Mouse (Mus musculus) hematopoietic stem cell, adult 5-6 weeks (primary cell): Measurements from ENCODE around the gene Ift81. TPM values are rescaled to one million over a fixed set of nuclear protein-coding genes. Genes with fewer than 3 reads are reported as not detected.
A peak's percentile ranks its signal among the peaks of the same experiment; 100 is the strongest.

Experiments used
- ATAC-seq, 2 experiments: fragments of 125-278 bp in 1 of 2; replicated peaks in 1 of 2; 2 replicates each; pipeline ENCODE4 v1.8.0; 2016 to 2017; ENCODE audit warnings: inconsistent platforms in 2 of 2, mild to moderate bottlenecking in 2 of 2, moderate number of reproducible peaks in 2 of 2, low read depth in 1 of 2, moderate TSS enrichment in 1 of 2; ENCODE audit not compliant: low FRiP score in 2 of 2, poor library complexity in 2 of 2, severe bottlenecking in 2 of 2, insufficient read depth in 1 of 2, low TSS enrichment in 1 of 2
- total RNA-seq: library from RNA; stranded (forward); fragments of 172-1452, 232-1000 nt; gene quantifications from 2 replicates; pipeline ENCODE4 v1.2.3, GENCODE M21; 2017

Gene Ift81
- total RNA-seq, 1 experiment from 2014 or later = 36.1 TPM

DNA sequence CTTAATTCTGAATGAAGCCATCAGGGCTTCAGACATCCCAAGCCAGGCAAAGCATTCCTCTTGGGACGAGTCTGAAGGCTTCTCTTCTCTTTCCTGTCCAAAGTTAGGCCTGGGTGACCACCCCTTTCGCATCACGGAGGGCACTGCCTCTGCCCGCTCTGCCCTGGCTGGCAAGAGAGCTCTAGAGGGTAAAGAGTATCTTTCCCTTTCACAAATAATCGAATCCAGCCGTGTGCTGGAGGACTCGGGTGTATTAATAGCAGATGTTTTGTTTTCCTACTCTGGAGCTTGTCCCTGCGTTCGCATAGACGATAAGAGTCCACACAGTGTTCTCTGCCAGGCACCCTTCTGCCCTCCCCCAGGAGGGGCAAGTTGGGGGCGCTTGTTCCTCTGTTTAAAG is 86.6 kb downstream of the Ift81 start:
- ATAC-seq = no peak

DNA sequence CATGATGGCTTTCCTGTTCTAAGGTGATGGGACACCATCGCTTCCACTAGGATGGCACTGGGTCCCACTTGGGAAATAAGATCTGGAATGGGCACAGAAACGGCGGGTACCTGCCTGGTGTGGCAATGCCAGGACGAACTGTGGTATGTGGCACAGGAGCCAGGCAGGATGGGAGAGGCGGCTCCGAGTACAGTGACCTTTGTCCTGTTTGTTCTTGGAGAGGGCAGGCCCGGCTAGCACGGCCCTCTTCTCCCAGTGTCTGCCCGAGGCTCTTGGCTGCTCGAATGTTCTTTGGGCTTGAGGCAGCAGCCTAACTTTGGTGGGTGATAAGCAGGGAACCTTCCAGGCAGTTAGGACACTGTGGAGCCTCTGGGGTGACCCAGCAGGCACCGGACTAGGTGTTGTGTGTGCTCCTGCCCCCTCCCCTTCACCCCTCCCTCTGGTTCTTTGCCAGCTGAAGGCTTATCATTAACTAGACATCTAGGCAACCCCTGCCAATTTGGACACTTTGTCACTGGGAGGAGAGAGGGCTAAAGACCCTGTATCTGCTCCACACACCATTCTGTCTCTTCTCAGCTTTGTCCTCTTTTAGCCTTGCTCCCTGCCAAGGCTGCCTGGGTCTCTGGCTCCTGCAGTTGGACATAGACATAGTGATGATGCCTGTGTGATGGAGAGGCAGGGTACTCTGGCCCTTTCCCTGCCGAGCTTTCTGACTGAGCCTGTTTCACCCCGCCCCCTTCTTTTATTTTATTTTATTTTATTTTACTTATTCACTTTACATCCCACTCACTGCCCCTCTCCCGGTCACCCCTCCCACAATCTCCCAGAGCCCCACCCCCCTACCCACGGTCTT is 87.2 kb downstream of the Ift81 start:
- no peak for ATAC-seq

DNA sequence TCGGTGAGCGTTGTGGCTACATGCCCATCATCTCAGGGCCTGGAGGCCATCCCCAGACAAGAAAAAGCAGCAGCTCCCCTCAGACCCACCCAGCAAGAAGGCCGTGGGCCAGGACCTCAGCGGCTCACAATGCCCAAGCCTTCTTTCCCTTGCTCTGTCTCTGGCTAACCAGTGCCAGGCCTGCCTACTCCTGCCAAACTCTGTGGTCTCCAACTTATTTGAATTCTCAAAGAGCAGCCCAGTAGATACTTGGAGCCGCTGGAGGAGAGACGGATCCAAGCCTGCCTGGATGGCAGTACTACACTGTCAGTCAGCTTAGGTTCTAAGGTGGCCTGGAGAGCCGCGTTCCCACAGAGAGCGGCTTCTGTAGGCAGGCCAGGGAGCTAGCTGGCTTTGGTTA is 87.9 kb downstream of the Ift81 start:
- no peak for ATAC-seq

- ATAC-seq = no peak
Measured at GRCm38 (mm10) chr5:122525238-122525931, 88.9 kb downstream of the Ift81 start.

GRCm38 (mm10) chr5:122524854-122525237 is 89.5 kb downstream of the Ift81 start:
- no peak for ATAC-seq

GRCm38 (mm10) chr5:122524244-122524643 is 90.1 kb downstream of the Ift81 start:
- ATAC-seq = no peak

- no peak for ATAC-seq
Measured at GRCm38 (mm10) chr5:122521130-122521473, 93.2 kb downstream of the Ift81 start.

- ATAC-seq = no peak
Measured at GRCm38 (mm10) chr5:122520254-122521129, 93.8 kb downstream of the Ift81 start.

- ATAC-seq = no peak
Measured at GRCm38 (mm10) chr5:122519043-122519660, 95.2 kb downstream of the Ift81 start.

DNA sequence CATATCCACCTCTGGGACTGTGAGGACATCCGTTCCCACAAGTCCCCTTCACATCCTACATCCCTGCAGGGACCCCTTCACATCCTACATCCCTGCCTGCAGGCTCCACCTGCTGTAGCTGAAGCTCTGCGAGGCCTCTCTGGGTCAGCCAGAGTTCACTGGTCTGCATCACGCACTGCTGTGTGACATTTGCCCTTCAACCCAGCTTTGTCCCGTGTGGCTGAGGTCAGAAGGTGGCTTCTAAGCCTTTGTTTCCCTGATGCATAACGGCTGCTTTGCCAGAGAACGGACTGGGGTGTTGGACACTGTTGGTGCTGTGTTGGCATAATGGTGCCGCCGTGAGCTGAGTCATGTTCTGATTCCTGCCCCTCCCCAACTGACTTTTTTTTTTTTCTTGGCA is 96.1 kb downstream of the Ift81 start:
- no peak for ATAC-seq

- no peak for ATAC-seq
Measured at GRCm38 (mm10) chr5:122516901-122517300, 97.4 kb downstream of the Ift81 start.

DNA sequence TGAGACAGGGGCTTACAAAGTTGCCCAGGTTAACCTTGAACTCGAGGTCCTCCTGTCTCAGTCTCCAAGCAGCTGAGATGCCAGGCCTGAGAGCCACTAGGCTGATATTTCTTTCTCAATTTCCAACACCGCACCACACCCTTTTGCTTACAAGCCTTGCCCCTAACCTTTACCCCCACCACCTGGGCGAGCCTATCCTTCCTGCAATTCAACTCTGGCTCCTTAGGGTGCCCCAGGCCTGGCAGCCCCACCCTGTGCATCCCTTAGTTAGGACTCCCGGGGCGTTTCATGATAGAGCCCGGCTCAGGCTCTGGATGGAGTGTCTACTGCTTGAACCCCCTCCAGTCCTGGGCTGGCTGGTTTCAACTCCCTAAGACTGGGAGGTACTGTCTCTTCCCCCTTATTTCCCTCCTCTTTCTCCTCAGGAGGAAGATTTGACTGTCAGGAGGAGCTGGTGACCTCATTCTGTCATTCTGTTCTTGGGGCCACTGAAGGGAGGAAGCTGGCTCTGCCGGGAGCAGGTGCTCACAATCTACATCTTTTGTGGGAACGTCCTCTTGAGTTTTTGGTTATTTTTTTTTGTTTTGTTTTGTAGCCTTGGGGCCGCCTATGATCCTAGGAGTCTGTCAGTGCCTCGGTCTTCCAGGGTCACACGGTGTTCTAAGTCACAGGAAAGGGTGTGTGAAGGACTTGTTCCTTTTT is 98.1 kb downstream of the Ift81 start:
- ATAC-seq = no peak

GRCm38 (mm10) chr5:122514127-122514521 is 100.2 kb downstream of the Ift81 start:
- ATAC-seq = peak in 1 of 2 experiments; percentile 60; a peak in 2 of 4 replicates

DNA sequence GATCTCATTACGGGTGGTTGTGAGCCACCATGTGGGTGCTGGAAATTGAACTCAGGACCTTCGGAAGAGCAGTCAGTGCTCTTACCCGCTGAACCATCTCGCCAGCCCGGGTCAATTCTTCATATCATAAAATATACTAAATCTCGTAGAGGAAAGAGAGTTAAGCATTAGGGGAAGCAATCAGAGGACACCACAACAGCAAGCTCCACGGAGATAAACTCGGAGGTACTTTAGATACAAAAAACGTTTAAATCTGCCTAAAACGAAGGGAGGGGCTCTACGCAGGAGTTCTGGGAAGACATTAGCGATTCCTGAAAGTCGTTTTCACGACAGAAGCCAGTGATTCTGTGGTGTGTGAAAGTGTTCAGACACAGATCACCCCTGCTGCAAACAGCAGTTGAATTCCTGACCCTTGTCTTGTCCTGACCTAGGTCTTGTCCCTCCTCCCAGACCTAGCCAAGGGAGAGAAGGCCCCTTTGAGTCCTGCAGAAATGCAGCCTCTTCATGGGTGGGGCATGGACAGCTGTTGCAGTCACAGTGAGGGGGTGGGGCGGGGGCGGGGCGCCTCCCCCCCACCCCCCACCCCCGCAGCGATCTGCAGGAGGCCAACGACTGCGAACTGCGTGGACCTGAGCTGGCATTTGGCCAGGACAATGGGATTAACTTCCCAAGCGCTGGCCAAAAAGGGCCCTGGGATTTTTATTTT is 100.7 kb downstream of the Ift81 start:
- no peak for ATAC-seq

DNA sequence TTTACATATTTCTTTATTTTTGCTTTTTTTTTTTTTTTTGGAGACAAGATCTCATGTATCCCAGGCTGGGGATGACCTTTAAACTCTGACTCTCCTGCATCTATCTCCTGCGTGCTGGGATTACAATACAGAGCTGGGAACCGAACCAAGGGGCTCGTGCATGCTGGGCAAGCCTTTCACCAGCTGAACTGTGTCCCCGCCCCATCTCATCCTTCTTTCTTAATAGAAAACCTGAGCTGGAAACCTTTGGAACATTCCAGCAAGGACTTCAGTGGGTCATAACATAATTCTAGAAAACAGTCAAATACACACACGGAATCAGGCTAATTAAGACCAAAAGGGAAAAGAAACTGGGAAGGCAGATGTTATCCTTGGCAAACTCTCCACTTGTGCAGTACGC is 102.3 kb downstream of the Ift81 start:
- no peak for ATAC-seq

DNA sequence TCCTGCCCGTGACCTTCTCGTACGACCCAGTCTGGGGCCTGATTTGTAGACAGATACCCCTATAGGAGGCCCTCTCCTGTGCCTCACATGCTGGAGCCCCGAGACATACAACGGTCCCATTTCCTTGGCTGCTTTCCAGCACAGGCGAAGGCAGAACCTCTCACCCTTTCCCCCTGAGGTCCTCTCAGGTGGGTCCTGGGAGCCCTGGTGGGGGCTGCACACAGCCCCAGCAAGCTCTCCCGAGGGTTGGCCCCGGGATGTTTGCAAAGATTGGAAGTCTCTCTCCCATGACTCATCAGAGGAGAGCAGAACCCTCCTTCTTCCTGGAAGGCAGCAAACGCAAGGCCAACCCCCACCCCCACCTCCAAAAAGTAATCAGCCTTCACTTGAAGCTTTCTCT is 102.9 kb downstream of the Ift81 start:
- ATAC-seq = no peak
